Mouse (Mus musculus) MEL (cell line): ENCODE data around the gene Rps24.

ENCODE experiments used
- CTCF ChIP-seq, 3 experiments: IDR thresholded peaks in 2 of 3; conservative IDR thresholded peaks in 1 of 3; 2 replicates each; pipeline ENCODE4 v1.5.1; 2011 to 2012; ENCODE audit warnings: low read length in 3 of 3, low read depth in 2 of 3, mild to moderate bottlenecking in 2 of 3, improper control_type of control experiment in 1 of 3, inconsistent platforms in 1 of 3, mixed read lengths in 1 of 3, moderate library complexity in 1 of 3; ENCODE audit not compliant: control insufficient read depth in 1 of 3, insufficient read depth in 1 of 3, poor library complexity in 1 of 3, severe bottlenecking in 1 of 3
- MAX ChIP-seq: IDR thresholded peaks from 2 replicates; pipeline ENCODE4 v1.6.1; 2011; ENCODE audit warnings: low read length, improper control_type of control experiment
- POLR2AphosphoS5 ChIP-seq: IDR thresholded peaks from 2 replicates; pipeline ENCODE4 v1.6.1; 2012; ENCODE audit warnings: low read depth, borderline replicate concordance, mild to moderate bottlenecking, inconsistent platforms, low read length, moderate library complexity, mixed read lengths
- RAD21 ChIP-seq: IDR thresholded peaks from 2 replicates; pipeline ENCODE4 v1.6.1; 2011; ENCODE audit warnings: mild to moderate bottlenecking, low read depth, low read length, improper control_type of control experiment
- TAL1 ChIP-seq: IDR thresholded peaks from 2 replicates; pipeline ENCODE4 v1.6.1; 2012; ENCODE audit warnings: mild to moderate bottlenecking, inconsistent platforms, low read length, moderate library complexity, mixed read lengths
- ZC3H11A ChIP-seq: IDR thresholded peaks from 2 replicates; pipeline ENCODE4 v1.6.1; 2012; ENCODE audit warnings: low read depth, mild to moderate bottlenecking, inconsistent platforms, low read length, improper control_type of control experiment
- ZNF384 ChIP-seq: IDR thresholded peaks from 2 replicates; pipeline ENCODE4 v1.6.1; 2012; ENCODE audit warnings: low read depth, mild to moderate bottlenecking, inconsistent platforms, low read length, improper control_type of control experiment

DNA sequence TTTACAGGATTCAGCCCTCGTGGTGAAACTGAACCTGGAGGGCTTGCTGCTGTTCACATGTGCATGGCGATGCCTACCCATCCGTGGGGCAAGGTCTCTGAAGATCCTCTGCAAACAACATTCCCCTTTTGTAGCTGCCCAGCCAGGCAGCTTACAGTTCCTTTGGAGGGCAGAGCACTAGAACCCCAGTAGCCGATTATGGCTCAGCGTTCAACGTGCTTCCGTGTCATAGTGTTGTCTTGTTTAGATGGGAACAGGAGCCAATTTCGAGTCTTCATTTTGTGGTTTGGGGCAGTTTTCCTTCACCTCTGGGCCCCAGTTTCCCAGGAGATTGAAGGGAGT, 13.9 kb downstream of the Rps24 start:
- TF ChIP-seq ZNF384 (no peak), CTCF (IDR thresholded peaks at IDR 0.05 in 2 of 3, conservative IDR thresholded peaks at IDR 0.05 in 1 of 3; ENCODE audit: control insufficient read depth in 1 of 3, insufficient read depth in 1 of 3, low read depth in 2 of 3, low read length in 3 of 3, poor library complexity in 1 of 3, severe bottlenecking in 1 of 3) (no peak), TAL1 (no peak), POLR2AphosphoS5 (0 out of 2 replicates have a peak, but pooled peaks have one; percentile 38), ZC3H11A (no peak), RAD21 (no peak), MAX (no peak)
